Mouse (Mus musculus): Measurements from ENCODE around the gene Insrr. TPM values are rescaled to one million over a fixed set of nuclear protein-coding genes. Genes with fewer than 3 reads are reported as not detected.
"Not testable (repeated sequence)": the region's sequence is repeated elsewhere in the genome, so short reads cannot be mapped to it uniquely, and the experiment has no call there.

The Insrr gene
- polyA plus RNA-seq, 1 experiment from 2014 or later: not detected

- Histone ChIP-seq H3K4me3 (no peak overlapping the region), H3K27me3 (replicated peaks) (no peaks in the 10 kb centered on the region), H3K9ac (no peak overlapping the region), H3K36me3 (peaks cover 66% of the 10 kb centered on the region), H3K9me3 (replicated peaks) (no peaks in the 10 kb centered on the region), H3K4me1 (replicated peaks) (no peaks in the 10 kb centered on the region), H3K4me2 (no peak overlapping the region), H3K27ac (ENCODE audit: poor library complexity, severe bottlenecking) (no peak overlapping the region)
- 76% methylated on average over 8 of the region's 8 CpGs for WGBS
- ATAC-seq (ENCODE audit: insufficient number of reproducible peaks, low FRiP score): no peak
These were observed 60.9 kb downstream of the Insrr start for GRCm38 (mm10) chr3:87857666-87858065.

GRCm38 (mm10) chr3:87859813-87860212, 63.1 kb downstream of the Insrr start:
- Histone ChIP-seq H3K27ac (ENCODE audit: poor library complexity, severe bottlenecking) (no peak overlapping the region), H3K4me3 (no peak overlapping the region), H3K9ac (no peak overlapping the region), H3K27me3 (replicated peaks) (no peaks in the 10 kb centered on the region), H3K36me3 (peaks cover 84% of the 10 kb centered on the region), H3K4me2 (no peak overlapping the region), H3K9me3 (replicated peaks) (no peaks in the 10 kb centered on the region), H3K4me1 (replicated peaks) (no peaks in the 10 kb centered on the region)
- no peak for ATAC-seq (ENCODE audit: insufficient number of reproducible peaks, low FRiP score)
- 36% methylated on average over 3 of the region's 3 CpGs for WGBS

- 83% methylated on average over 4 of the region's 4 CpGs for WGBS
These were observed 67.4 kb downstream of the Insrr start for GRCm38 (mm10) chr3:87864111-87864510.

More at GRCm38 (mm10) chr3:87864111-87864510, 67.4 kb downstream of the Insrr start:
- not testable (repeated sequence) for H3K27ac ChIP-seq (ENCODE audit: poor library complexity, severe bottlenecking); H3K9ac ChIP-seq; H3K4me2 ChIP-seq; H3K27me3 ChIP-seq (replicated peaks); ATAC-seq (ENCODE audit: insufficient number of reproducible peaks, low FRiP score); H3K4me3 ChIP-seq; H3K9me3 ChIP-seq (replicated peaks); H3K4me1 ChIP-seq (replicated peaks)
- peaks cover 92% of the 10 kb centered on the region for H3K36me3 ChIP-seq

Other genes starting within 250 kb of the Insrr start
- gene Arhgef11, start 179.4 kb upstream of the Insrr start, polyA plus RNA-seq (2016; fragmentation: Nextera tagmentation; extraction: Ambion mirVana): 14.2 and 15.1 TPM in 2 replicates
- 0.30 and 0.46 TPM in 2 replicates for gene Lrrc71, start 48.3 kb upstream of the Insrr start, polyA plus RNA-seq (2016; fragmentation: Nextera tagmentation; extraction: Ambion mirVana)
- gene Ntrk1, start 1.8 kb upstream of the Insrr start, polyA plus RNA-seq (2016; fragmentation: Nextera tagmentation; extraction: Ambion mirVana): 0.26 and 0.30 TPM in 2 replicates
- gene Pear1, start 27.4 kb downstream of the Insrr start, polyA plus RNA-seq (2016; fragmentation: Nextera tagmentation; extraction: Ambion mirVana): 15.7 and 16.1 TPM in 2 replicates
- 0.15 TPM in 1 of 2 replicates, not detected in the other for gene Sh2d2a, start 49.8 kb downstream of the Insrr start, polyA plus RNA-seq (2016; fragmentation: Nextera tagmentation; extraction: Ambion mirVana)
- gene Prcc, start 88.7 kb downstream of the Insrr start, polyA plus RNA-seq (2016; fragmentation: Nextera tagmentation; extraction: Ambion mirVana): 11.2 and 11.5 TPM in 2 replicates
- 175 and 177 TPM in 2 replicates for gene Hdgf, start 109.4 kb downstream of the Insrr start, polyA plus RNA-seq (2016; fragmentation: Nextera tagmentation; extraction: Ambion mirVana)
- 62.9 and 65.2 TPM in 2 replicates for gene Mrpl24, start 122.6 kb downstream of the Insrr start, polyA plus RNA-seq (2016; fragmentation: Nextera tagmentation; extraction: Ambion mirVana)
- 36.4 and 38.3 TPM in 2 replicates for gene Isg20l2, start 133.4 kb downstream of the Insrr start, polyA plus RNA-seq (2016; fragmentation: Nextera tagmentation; extraction: Ambion mirVana)
- 13.6 and 14.1 TPM in 2 replicates for gene Rrnad1, start 133.8 kb downstream of the Insrr start, polyA plus RNA-seq (2016; fragmentation: Nextera tagmentation; extraction: Ambion mirVana)
- 7.3 and 8.0 TPM in 2 replicates for gene Crabp2, start 151.7 kb downstream of the Insrr start, polyA plus RNA-seq (2016; fragmentation: Nextera tagmentation; extraction: Ambion mirVana)
- 33.0 and 34.6 TPM in 2 replicates for gene Nes, start 174.1 kb downstream of the Insrr start, polyA plus RNA-seq (2016; fragmentation: Nextera tagmentation; extraction: Ambion mirVana)
- gene Bcan, start 203.3 kb downstream of the Insrr start, polyA plus RNA-seq (2016; fragmentation: Nextera tagmentation; extraction: Ambion mirVana): 0.09 and 0.15 TPM in 2 replicates
- gene Hapln2, start 230.6 kb downstream of the Insrr start, polyA plus RNA-seq (2016; fragmentation: Nextera tagmentation; extraction: Ambion mirVana): 0.08 and 0.17 TPM in 2 replicates
- gene Gpatch4, start 246.2 kb downstream of the Insrr start, polyA plus RNA-seq (2016; fragmentation: Nextera tagmentation; extraction: Ambion mirVana): 19.2 and 19.7 TPM in 2 replicates